Mouse (Mus musculus): ENCODE measurements around the gene Rmnd5b. TPM values are rescaled to one million over a fixed set of nuclear protein-coding genes. Genes with fewer than 3 reads are reported as not detected.
"Not testable (repeated sequence)": the region's sequence is repeated elsewhere in the genome, so short reads cannot be mapped to it uniquely, and the experiment has no call there.

Gene Rmnd5b
- polyA plus RNA-seq, 1 experiment from 2014 or later: 16.0 TPM

DNA sequence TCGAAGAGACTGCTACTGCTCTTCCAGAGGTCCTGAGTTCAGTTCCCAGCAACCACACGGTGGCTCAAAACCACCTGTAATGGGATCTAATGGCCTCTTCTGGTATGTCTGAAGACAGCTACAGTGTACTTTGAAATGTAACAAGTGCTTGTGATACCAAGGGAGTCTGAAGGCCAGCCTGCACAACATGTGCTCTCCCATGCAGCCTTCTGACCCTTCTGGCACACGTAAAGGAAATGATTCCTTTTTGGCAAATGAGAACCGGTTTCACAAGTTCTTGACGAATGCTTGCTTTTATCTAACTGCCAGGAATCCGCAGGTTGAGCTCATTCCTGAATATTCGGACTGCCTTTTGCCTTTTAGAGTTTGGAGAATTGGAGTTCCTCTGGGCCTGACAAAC is 20.6 kb downstream of the Rmnd5b start:
- Histone ChIP-seq H3K4me3 (ENCODE audit: low read depth, low read length) (peak overlapping the region; percentile 56), H3K9me3 (ENCODE audit: low read length) (no peaks in the 10 kb centered on the region), H3K4me2 (ENCODE audit: low read depth, low read length) (peak overlapping the region; percentile 88), H3K27ac (ENCODE audit: low read depth) (peak overlapping the region; percentile 96), H3K36me3 (replicated peaks; ENCODE audit: insufficient read depth, low read length) (no peaks in the 10 kb centered on the region), H3K27me3 (ENCODE audit: insufficient read depth, low read length) (no peaks in the 10 kb centered on the region), H3K4me1 (ENCODE audit: insufficient read depth) (peaks cover 16% of the 10 kb centered on the region), H3K9ac (replicated peaks) (peak overlapping the region; percentile 80)
- DNase-seq (no peak), ATAC-seq (no peak)
- TF ChIP-seq EP300 (IDR thresholded peaks at IDR 0.05; ENCODE audit: low read depth) (0 out of 2 replicates have a peak, but pooled peaks have one; percentile 38), CTCF (IDR thresholded peaks at IDR 0.05; ENCODE audit: low read depth) (no peak)
- WGBS (ENCODE audit: insufficient replicate concordance): 26% methylated on average over 7 of the region's 7 CpGs

GRCm38 (mm10) chr11:51614256-51614655 is 21.4 kb downstream of the Rmnd5b start:
- ATAC-seq (no peak), DNase-seq (no peak)
- Histone ChIP-seq H3K36me3 (replicated peaks; ENCODE audit: insufficient read depth, low read length) (no peaks in the 10 kb centered on the region), H3K4me3 (ENCODE audit: low read depth, low read length) (no peak overlapping the region), H3K4me2 (ENCODE audit: low read depth, low read length) (no peak overlapping the region), H3K27ac (ENCODE audit: low read depth) (no peak overlapping the region), H3K9me3 (ENCODE audit: low read length) (no peaks in the 10 kb centered on the region), H3K27me3 (ENCODE audit: insufficient read depth, low read length) (no peaks in the 10 kb centered on the region), H3K4me1 (ENCODE audit: insufficient read depth) (peaks cover 17% of the 10 kb centered on the region), H3K9ac (replicated peaks) (no peak overlapping the region)
- WGBS (ENCODE audit: insufficient replicate concordance): 81% methylated on average over 8 of the region's 8 CpGs
- TF ChIP-seq EP300 (IDR thresholded peaks at IDR 0.05; ENCODE audit: low read depth) (no peak), CTCF (IDR thresholded peaks at IDR 0.05; ENCODE audit: low read depth) (no peak)

DNA sequence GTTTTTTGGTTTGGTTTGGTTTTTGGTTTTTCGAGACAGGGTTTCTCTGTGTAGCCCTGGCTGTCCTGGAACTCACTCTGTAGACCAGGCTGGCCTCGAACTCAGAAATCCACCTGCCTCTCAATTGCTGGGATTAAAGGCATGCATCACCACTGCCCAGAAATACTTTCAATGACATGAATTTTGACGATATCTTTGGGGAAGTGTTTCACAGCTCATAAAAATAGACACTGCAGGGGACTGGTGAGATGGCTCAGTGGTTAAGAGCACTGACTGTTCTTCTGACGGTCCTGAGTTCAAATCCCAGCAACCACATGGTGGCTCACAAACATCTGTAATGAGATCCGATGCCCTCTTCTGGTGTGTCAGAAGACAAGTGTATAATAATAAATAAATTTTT is 25.8 kb downstream of the Rmnd5b start:
- H3K36me3 ChIP-seq (replicated peaks; ENCODE audit: insufficient read depth, low read length); H3K4me2 ChIP-seq (ENCODE audit: low read depth, low read length); H3K27ac ChIP-seq (ENCODE audit: low read depth); H3K9me3 ChIP-seq (ENCODE audit: low read length); ATAC-seq; H3K9ac ChIP-seq (replicated peaks); H3K27me3 ChIP-seq (ENCODE audit: insufficient read depth, low read length); H3K4me3 ChIP-seq (ENCODE audit: low read depth, low read length); DNase-seq: not testable (repeated sequence)
- 58% methylated on average over 5 of the region's 5 CpGs for WGBS (ENCODE audit: insufficient replicate concordance)
- peaks cover 20% of the 10 kb centered on the region for H3K4me1 ChIP-seq (ENCODE audit: insufficient read depth)

DNA sequence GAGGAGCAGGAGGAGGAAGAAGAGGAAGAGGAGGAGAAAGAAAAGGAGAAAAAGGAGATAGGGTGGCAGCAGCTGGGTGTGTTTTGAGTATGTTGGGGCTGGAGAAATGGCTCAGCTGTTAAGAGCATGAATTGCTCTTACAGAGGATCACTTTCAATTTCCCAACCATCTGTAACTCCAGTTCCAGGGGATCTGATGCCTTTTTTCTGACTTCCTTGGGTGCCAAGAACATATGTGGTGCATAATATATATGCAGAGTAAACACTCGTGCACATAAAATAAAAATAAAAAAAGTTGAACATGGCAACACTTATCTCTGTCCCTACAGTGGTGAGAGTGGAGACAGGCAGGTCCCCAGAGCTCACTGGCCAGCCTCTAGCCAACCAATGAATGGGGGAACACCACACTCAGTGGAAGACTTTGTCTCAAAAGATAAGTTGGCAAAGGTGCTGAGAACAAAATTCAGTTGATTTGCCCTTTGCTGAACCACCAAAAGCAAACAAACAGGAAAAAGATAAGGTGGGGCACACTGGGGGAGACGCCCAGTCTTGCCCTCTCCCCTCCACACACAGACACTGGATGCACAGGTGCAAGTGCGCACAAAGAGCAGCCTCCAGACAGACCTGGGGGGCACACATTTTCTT is 26.3 kb downstream of the Rmnd5b start:
- no peak for DNase-seq

DNA sequence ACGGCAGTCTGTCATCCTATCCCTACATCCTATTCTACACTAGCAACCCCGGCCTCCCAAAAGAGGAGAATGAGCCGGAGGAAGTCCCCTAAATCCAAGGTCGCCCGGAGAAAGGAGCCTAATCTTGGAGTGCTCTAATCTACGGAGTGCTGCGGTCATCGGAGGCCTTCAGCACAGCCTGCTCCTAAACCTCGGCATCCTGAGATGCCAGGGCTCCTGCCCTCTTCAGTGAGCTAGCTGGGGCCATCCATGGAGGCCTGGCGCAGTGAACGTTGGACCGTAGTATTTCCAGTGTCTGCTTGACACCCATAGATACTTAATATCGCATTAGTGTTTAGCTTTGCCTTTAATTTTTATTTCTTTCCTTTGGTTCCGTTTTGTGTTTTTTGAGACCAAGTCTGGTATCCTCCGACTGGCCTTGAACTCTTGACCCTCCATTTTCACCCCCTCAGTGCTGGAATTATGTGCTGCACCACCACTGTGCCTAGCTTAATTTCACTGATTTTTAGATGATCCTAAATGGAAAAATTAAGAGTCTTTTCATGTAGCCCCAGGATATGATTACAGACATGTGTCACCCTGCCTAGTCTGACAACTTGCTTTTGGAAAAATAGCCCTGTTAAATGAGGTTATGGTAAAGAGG is 28.5 kb downstream of the Rmnd5b start:
- peak overlapping the region; percentile 98 for H3K9ac ChIP-seq (replicated peaks)
- TF ChIP-seq EP300 (IDR thresholded peaks at IDR 0.05; ENCODE audit: low read depth) (peak; percentile 27; the same call in 1 of the 2 replicates), CTCF (IDR thresholded peaks at IDR 0.05; ENCODE audit: low read depth) (no peak)
- ATAC-seq (peak; percentile 35), DNase-seq (no peak)
- WGBS (ENCODE audit: insufficient replicate concordance): 7% methylated on average over 15 of the region's 15 CpGs
- peak overlapping the region; percentile 82 for H3K4me2 ChIP-seq (ENCODE audit: low read depth, low read length)
- H3K36me3 ChIP-seq (replicated peaks; ENCODE audit: insufficient read depth, low read length): peaks cover 31% of the 10 kb centered on the region
- H3K27ac ChIP-seq (ENCODE audit: low read depth): peak overlapping the region; percentile 96
- peaks cover 27% of the 10 kb centered on the region for H3K4me1 ChIP-seq (ENCODE audit: insufficient read depth)
- H3K9me3 ChIP-seq (ENCODE audit: low read length): no peaks in the 10 kb centered on the region
- H3K4me3 ChIP-seq (ENCODE audit: low read depth, low read length): peak overlapping the region; percentile 95
- H3K27me3 ChIP-seq (ENCODE audit: insufficient read depth, low read length): no peaks in the 10 kb centered on the region

More for the DNA sequence above, 26.3 kb downstream of the Rmnd5b start:
- Histone ChIP-seq H3K9ac (replicated peaks) (0 out of 2 replicates have a peak overlapping the region, but pooled peaks have one; percentile 0), H3K27ac (ENCODE audit: low read depth) (peak overlapping the region; percentile 64), H3K4me2 (ENCODE audit: low read depth, low read length) (peak overlapping the region; percentile 30; the same call in 1 of the 2 replicates), H3K36me3 (replicated peaks; ENCODE audit: insufficient read depth, low read length) (peaks cover 10% of the 10 kb centered on the region), H3K4me1 (ENCODE audit: insufficient read depth) (peaks cover 22% of the 10 kb centered on the region), H3K9me3 (ENCODE audit: low read length) (no peaks in the 10 kb centered on the region), H3K4me3 (ENCODE audit: low read depth, low read length) (no peak overlapping the region), H3K27me3 (ENCODE audit: insufficient read depth, low read length) (no peaks in the 10 kb centered on the region)
- TF ChIP-seq EP300 (IDR thresholded peaks at IDR 0.05; ENCODE audit: low read depth): peak; percentile 67
- no peak for TF ChIP-seq CTCF (IDR thresholded peaks at IDR 0.05; ENCODE audit: low read depth)
- 39% methylated on average over 3 of the region's 3 CpGs for WGBS (ENCODE audit: insufficient replicate concordance)
- ATAC-seq: peak; percentile 6; the same call in 1 of the 2 replicates

DNA sequence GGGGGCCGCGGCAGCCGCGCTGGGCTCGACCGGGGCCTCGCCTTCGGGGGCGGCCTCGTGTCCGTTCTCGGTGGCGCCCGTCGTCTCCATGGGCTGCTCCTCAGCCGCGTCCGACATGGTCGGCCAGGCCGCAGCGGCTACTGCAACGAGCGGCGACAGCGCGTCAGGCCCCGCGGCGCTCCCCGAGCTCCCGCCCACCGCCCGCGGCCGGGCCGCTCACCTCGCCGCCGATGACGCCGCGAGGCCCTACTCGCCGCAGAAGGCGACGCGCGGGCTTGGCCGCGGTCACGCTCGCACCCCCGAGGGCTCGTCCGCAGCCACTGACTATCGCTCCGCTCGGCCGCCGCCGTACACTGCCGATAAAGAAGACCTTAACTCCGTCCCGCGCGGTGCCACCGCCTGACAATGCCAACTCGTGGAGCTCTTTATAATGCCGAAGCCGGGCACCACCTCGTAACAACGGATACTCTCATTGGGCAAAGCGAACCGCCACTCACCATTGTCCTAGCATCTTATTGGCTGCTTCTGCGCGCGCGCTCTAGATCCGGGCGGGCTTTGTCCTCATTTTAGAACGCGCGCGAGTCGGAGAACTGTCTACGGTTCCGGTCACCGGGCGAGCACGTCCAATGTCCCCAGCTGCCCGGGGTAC is 29.1 kb downstream of the Rmnd5b start, which contains the start of gene Hnrnpab:
Gene Hnrnpab, minus strand, starts transcription at position 401 of the 649 bp plus-strand sequence.
- DNase-seq (peak; percentile 97), ATAC-seq (peak; percentile 89)
- Histone ChIP-seq H3K27ac (ENCODE audit: low read depth) (peak within 1 kb of the TSS; percentile 96), H3K4me1 (ENCODE audit: insufficient read depth) (peaks cover 27% of the 10 kb centered on the region), H3K36me3 (replicated peaks; ENCODE audit: insufficient read depth, low read length) (peaks cover 38% of the 10 kb centered on the region), H3K9me3 (ENCODE audit: low read length) (no peaks in the 10 kb centered on the region), H3K4me3 (ENCODE audit: low read depth, low read length) (peak within 1 kb of the TSS; percentile 95), H3K9ac (replicated peaks) (peak within 1 kb of the TSS; percentile 98), H3K4me2 (ENCODE audit: low read depth, low read length) (peak within 1 kb of the TSS; percentile 82), H3K27me3 (ENCODE audit: insufficient read depth, low read length) (no peaks in the 10 kb centered on the region)
- TF ChIP-seq CTCF (IDR thresholded peaks at IDR 0.05; ENCODE audit: low read depth) (no peak), EP300 (IDR thresholded peaks at IDR 0.05; ENCODE audit: low read depth) (peak; percentile 72; the same call in 1 of the 2 replicates)
- 3% methylated on average over 81 of the region's 91 CpGs for WGBS (ENCODE audit: insufficient replicate concordance)
